Mouse (Mus musculus) brain, embryonic 18.5 days (tissue): ENCODE results near the gene Dpysl4.

Source experiments
- DNase-seq: peaks from one replicate; pipeline ENCODE4 v3.0.0-alpha.2; 2012; ENCODE audit warnings: low read depth, low spot score

Dpysl4 gene

GRCm38 (mm10) chr7:139149373-139149772 lies 63.6 kb downstream of the Dpysl4 start:
- no peak for DNase-seq

GRCm38 (mm10) chr7:139151116-139151515 lies 65.3 kb downstream of the Dpysl4 start:
- DNase-seq, result peak; percentile 59
